Mouse (Mus musculus): ENCODE results near the gene Pgk1. TPM values are rescaled to one million over a fixed set of nuclear protein-coding genes. Genes with fewer than 3 reads are reported as not detected.

The Pgk1 gene
- 115 and 117 TPM in 2 replicates for polyA plus RNA-seq (2012; rRNA removed)

DNA sequence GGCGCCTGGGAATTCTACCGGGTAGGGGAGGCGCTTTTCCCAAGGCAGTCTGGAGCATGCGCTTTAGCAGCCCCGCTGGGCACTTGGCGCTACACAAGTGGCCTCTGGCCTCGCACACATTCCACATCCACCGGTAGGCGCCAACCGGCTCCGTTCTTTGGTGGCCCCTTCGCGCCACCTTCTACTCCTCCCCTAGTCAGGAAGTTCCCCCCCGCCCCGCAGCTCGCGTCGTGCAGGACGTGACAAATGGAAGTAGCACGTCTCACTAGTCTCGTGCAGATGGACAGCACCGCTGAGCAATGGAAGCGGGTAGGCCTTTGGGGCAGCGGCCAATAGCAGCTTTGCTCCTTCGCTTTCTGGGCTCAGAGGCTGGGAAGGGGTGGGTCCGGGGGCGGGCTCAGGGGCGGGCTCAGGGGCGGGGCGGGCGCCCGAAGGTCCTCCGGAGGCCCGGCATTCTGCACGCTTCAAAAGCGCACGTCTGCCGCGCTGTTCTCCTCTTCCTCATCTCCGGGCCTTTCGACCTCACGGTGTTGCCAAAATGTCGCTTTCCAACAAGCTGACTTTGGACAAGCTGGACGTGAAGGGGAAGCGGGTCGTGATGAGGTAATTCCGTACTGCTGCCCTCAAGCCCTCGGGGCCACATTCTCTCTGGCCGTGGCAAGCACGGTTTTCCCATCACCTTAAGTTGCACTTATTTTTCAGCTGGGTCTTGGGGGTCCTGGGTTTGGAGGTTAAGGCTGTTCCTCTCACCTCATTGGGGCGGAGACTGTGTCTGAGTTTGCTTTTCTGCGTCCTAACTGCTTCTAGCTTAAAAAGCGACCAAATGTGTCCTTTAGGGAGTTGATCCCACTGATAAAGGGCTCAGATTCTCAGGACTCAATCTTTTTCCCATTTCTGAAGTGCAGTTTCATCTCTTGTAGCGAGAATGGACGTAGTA lies at the start of gene Pgk1:
Pgk1 (plus strand) TSS at position 388 of the 937 bp plus-strand sequence.
- TF ChIP-seq POLR2A (IDR thresholded peaks at IDR 0.05; ENCODE audit: control insufficient read depth, extremely low read depth, insufficient read depth, low read length, poor library complexity) (0 out of 2 replicates have a peak, but pooled peaks have one; percentile 11), CTCF (IDR thresholded peaks at IDR 0.05; ENCODE audit: borderline replicate concordance, control insufficient read depth, extremely low read depth, insufficient read depth, low read length, poor library complexity) (peak; percentile 19; the same call in 1 of the 2 replicates)
- Histone ChIP-seq H3K4me1 (replicated peaks; ENCODE audit: control insufficient read depth, insufficient read depth, low read length) (peaks cover 17% of the 10 kb centered on the region), H3K27me3 (ENCODE audit: control insufficient read depth, insufficient read depth, low read length) (no peaks in the 10 kb centered on the region), H3K27ac (ENCODE audit: control insufficient read depth, insufficient read depth, low read length) (peak within 1 kb of the TSS; percentile 61), H3K4me3 (ENCODE audit: control insufficient read depth, insufficient read depth, low read length) (peak within 1 kb of the TSS; percentile 69), H3K36me3 (ENCODE audit: control insufficient read depth, insufficient read depth, low read length) (no peaks in the 10 kb centered on the region)
- peak; percentile 89 for DNase-seq
- under 1% methylated on average over 51 of the region's 55 CpGs for WGBS

DNA sequence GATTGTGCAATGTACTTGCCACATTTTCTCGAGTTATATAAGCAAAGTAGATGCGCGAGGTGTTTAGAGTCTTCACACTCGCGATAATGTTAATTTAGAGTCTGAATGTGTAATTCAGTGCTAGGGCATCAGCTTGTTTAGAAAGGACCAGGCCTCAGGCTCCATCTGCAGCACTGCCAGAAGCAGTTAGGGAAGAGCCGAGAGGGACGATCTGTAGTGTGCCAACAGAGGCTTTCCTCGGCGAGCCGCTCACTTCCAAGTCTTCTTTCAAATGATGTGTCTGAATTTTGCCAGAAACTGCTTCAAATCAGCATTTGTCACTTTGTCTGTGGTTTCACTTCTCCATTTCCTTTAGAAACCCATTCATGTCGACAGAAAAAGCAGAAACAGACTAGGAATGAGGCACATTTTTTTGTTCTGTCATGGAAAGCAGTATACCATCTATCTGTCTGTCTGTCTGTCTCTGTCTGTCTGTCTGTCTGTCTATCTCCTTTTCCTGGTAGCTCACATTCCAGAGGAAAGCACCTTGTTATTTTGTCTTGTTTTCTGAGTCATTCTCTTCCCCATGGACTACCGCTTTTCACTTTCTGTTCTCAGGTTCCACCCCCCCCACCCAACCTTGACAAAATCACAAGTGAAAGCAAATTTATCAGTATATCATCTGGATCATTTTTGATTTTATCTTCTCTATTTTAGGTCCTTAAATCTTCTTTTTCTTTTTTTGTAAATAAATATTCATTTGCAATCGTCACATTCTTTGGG lies 47.4 kb upstream of the Pgk1 start:
- Histone ChIP-seq H3K36me3 (ENCODE audit: control insufficient read depth, insufficient read depth, low read length) (no peaks in the 10 kb centered on the region), H3K27ac (ENCODE audit: control insufficient read depth, insufficient read depth, low read length) (no peak overlapping the region), H3K4me1 (replicated peaks; ENCODE audit: control insufficient read depth, insufficient read depth, low read length) (peaks cover 7% of the 10 kb centered on the region), H3K27me3 (ENCODE audit: control insufficient read depth, insufficient read depth, low read length) (no peaks in the 10 kb centered on the region), H3K4me3 (ENCODE audit: control insufficient read depth, insufficient read depth, low read length) (no peak overlapping the region)
- DNase-seq = no peak
- 23% methylated on average over 13 of the region's 13 CpGs for WGBS
- TF ChIP-seq CTCF (IDR thresholded peaks at IDR 0.05; ENCODE audit: borderline replicate concordance, control insufficient read depth, extremely low read depth, insufficient read depth, low read length, poor library complexity) (no peak), POLR2A (IDR thresholded peaks at IDR 0.05; ENCODE audit: control insufficient read depth, extremely low read depth, insufficient read depth, low read length, poor library complexity) (no peak)

DNA sequence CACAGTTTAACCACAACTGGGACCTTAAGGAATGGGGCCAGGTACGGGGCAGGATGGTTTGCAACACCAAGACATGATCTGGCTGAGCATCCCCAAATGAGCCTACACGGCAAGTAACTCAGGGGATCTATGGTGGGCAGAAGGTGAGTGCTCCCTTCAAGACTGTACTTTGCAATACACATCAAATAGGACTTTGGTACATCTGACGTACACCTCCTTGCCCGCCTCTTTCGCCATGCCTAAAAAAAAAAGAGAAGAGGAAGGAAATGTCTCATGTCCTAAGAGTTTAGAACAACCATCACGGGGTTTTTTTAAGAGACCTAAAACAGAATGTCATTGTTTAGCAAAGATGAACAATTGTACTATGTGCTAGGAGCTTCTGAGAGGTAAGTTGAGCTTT lies 44.0 kb upstream of the Pgk1 start, which contains the start of gene Tlr13:
Tlr13 (plus strand) TSS at position 269 of the 400 bp plus-strand sequence.
- H3K27ac ChIP-seq (ENCODE audit: control insufficient read depth, insufficient read depth, low read length) = no peak within 1 kb of the TSS
- H3K4me1 ChIP-seq (replicated peaks; ENCODE audit: control insufficient read depth, insufficient read depth, low read length) = peaks cover 2% of the 10 kb centered on the region; the same call in 1 of the 2 replicates
- no peak for TF ChIP-seq CTCF (IDR thresholded peaks at IDR 0.05; ENCODE audit: borderline replicate concordance, control insufficient read depth, extremely low read depth, insufficient read depth, low read length, poor library complexity)
- no peak for TF ChIP-seq POLR2A (IDR thresholded peaks at IDR 0.05; ENCODE audit: control insufficient read depth, extremely low read depth, insufficient read depth, low read length, poor library complexity)
- 69% methylated on average over 6 of the region's 6 CpGs for WGBS
- no peaks in the 10 kb centered on the region for H3K36me3 ChIP-seq (ENCODE audit: control insufficient read depth, insufficient read depth, low read length)
- no peak within 1 kb of the TSS for H3K4me3 ChIP-seq (ENCODE audit: control insufficient read depth, insufficient read depth, low read length)
- H3K27me3 ChIP-seq (ENCODE audit: control insufficient read depth, insufficient read depth, low read length) = no peaks in the 10 kb centered on the region
- DNase-seq = no peak

DNA sequence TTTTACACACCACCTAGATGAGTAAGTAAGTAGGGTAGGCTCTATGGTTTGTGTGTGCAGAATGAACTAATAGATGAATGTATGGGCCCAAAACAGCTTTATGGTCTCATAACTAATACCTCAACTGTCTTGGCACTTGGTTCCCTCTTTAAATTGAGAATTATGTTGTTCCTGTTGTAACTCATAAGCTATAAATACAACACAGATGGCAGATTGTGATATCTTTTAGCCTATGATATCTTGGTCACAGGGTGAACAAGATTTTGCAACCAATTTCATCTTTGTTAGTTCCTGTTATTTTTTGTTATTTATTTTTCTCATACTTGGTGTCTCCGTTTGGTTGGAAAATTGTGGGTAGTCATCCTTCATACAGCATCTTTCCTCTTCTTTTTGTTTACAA lies 38.7 kb upstream of the Pgk1 start:
- no peaks in the 10 kb centered on the region for H3K27me3 ChIP-seq (ENCODE audit: control insufficient read depth, insufficient read depth, low read length)
- WGBS = 97% methylated on average over 1 of the region's 1 CpGs
- H3K4me1 ChIP-seq (replicated peaks; ENCODE audit: control insufficient read depth, insufficient read depth, low read length) = no peaks in the 10 kb centered on the region
- H3K27ac ChIP-seq (ENCODE audit: control insufficient read depth, insufficient read depth, low read length) = no peak overlapping the region
- no peak for TF ChIP-seq CTCF (IDR thresholded peaks at IDR 0.05; ENCODE audit: borderline replicate concordance, control insufficient read depth, extremely low read depth, insufficient read depth, low read length, poor library complexity)
- TF ChIP-seq POLR2A (IDR thresholded peaks at IDR 0.05; ENCODE audit: control insufficient read depth, extremely low read depth, insufficient read depth, low read length, poor library complexity) = no peak
- H3K36me3 ChIP-seq (ENCODE audit: control insufficient read depth, insufficient read depth, low read length) = no peaks in the 10 kb centered on the region
- H3K4me3 ChIP-seq (ENCODE audit: control insufficient read depth, insufficient read depth, low read length) = no peak overlapping the region
- DNase-seq = no peak

DNA sequence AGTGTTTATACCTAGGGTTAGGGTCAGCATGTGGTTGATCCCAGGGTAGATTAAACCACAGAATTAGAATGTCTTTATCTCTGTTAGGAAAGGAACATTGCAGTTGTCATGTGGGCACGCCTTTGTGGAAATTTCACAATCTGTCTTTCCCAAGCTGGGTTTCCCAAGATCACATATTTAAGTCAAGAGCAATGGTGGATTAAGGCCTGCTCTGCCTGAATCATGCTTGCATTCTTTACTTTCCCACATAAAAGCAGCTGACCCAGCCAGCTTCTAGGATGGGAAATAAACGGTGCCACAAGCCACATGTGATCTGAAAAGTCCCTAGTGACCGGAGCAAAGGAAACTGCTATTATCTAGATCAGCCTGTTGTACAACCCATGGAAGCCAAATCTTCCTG lies 37.4 kb upstream of the Pgk1 start:
- Histone ChIP-seq H3K4me1 (replicated peaks; ENCODE audit: control insufficient read depth, insufficient read depth, low read length) (no peaks in the 10 kb centered on the region), H3K36me3 (ENCODE audit: control insufficient read depth, insufficient read depth, low read length) (no peaks in the 10 kb centered on the region), H3K4me3 (ENCODE audit: control insufficient read depth, insufficient read depth, low read length) (no peak overlapping the region), H3K27me3 (ENCODE audit: control insufficient read depth, insufficient read depth, low read length) (no peaks in the 10 kb centered on the region), H3K27ac (ENCODE audit: control insufficient read depth, insufficient read depth, low read length) (no peak overlapping the region)
- no peak for DNase-seq
- WGBS = 73% methylated on average over 3 of the region's 3 CpGs
- TF ChIP-seq CTCF (IDR thresholded peaks at IDR 0.05; ENCODE audit: borderline replicate concordance, control insufficient read depth, extremely low read depth, insufficient read depth, low read length, poor library complexity) (no peak), POLR2A (IDR thresholded peaks at IDR 0.05; ENCODE audit: control insufficient read depth, extremely low read depth, insufficient read depth, low read length, poor library complexity) (no peak)

DNA sequence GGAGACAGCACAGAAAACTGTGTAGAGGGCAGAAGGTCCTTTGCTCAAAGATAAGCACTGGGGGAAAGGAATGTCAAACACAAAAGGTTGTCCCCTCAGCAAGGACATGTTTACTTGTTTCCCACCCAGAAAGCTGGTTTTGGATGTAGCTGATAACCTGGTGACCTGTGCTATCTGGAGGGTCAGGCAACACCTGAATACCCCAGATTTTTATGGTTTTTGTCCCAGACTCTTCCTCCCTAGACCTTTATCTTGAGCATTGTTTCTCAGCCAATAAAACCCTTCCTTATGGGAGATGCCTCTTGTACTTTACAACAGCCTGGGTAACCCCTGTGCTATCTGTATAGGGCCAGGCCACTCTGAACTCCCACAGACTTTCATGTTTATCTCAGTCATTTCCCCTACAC lies 32.7 kb upstream of the Pgk1 start:
- no peak for DNase-seq
- Histone ChIP-seq H3K27me3 (ENCODE audit: control insufficient read depth, insufficient read depth, low read length) (no peaks in the 10 kb centered on the region), H3K4me3 (ENCODE audit: control insufficient read depth, insufficient read depth, low read length) (no peak overlapping the region), H3K4me1 (replicated peaks; ENCODE audit: control insufficient read depth, insufficient read depth, low read length) (no peaks in the 10 kb centered on the region), H3K27ac (ENCODE audit: control insufficient read depth, insufficient read depth, low read length) (no peak overlapping the region), H3K36me3 (ENCODE audit: control insufficient read depth, insufficient read depth, low read length) (no peaks in the 10 kb centered on the region)
- no peak for TF ChIP-seq CTCF (IDR thresholded peaks at IDR 0.05; ENCODE audit: borderline replicate concordance, control insufficient read depth, extremely low read depth, insufficient read depth, low read length, poor library complexity)
- no peak for TF ChIP-seq POLR2A (IDR thresholded peaks at IDR 0.05; ENCODE audit: control insufficient read depth, extremely low read depth, insufficient read depth, low read length, poor library complexity)

Measured in thymus, adult 2 months (tissue).